Mouse (Mus musculus): ENCODE results near the gene 4931406P16Rik.

Gene 4931406P16Rik

DNA sequence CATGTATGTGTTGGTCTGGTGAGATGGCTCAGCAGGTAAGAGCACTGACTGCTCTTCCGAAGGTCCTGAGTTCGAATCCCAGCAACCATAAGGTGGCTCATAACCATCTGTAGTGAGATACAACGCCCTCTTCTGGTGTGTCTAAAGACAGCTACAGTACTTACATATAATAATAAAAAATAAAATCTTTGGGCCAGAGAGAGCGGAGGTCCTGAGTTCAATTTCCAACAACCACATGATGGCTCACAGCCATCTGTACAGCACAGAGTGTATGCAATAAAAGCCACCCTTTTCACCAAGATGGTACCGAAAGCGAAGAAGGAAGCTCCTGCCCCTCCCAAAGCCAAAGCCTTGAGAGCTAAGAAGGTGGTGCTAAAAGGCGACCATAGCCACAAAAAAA lies 62.6 kb downstream of the 4931406P16Rik start, which contains the start of gene Gm6096:
Gene Gm6096 (plus strand): TSS at position 301 of the 400 bp plus-strand sequence.
- no peak for DNase-seq (ENCODE audit: low spot score in 2 of 2)

- DNase-seq (ENCODE audit: low spot score in 2 of 2): no peak
Measured at GRCm38 (mm10) chr7:34246870-34247499, 66.4 kb downstream of the 4931406P16Rik start.

GRCm38 (mm10) chr7:34242176-34242575 lies 71.2 kb downstream of the 4931406P16Rik start:
- no peak for DNase-seq (ENCODE audit: low spot score in 2 of 2)

GRCm38 (mm10) chr7:34238086-34238485 lies 75.3 kb downstream of the 4931406P16Rik start:
- no peak for DNase-seq (ENCODE audit: low spot score in 2 of 2)

DNA sequence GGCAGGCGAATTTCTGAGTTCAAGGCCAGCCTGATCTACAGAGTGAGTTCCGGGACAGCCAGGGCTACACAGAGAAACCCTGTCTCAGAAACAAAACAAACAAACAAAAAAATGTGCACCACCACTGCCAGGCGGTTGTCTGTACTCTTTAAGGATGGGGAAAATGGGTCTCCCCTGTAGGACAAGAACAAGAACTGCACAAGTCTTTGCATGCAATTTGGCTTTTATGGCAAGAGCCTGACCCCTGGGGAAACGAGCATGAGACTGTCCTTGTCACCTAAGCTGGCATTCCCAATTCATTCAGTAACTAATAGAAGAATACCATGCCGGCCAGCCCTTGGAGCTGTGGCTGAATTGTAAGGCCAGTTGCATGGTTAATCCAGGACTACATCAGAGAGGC lies 77.7 kb downstream of the 4931406P16Rik start:
- DNase-seq (ENCODE audit: low spot score in 2 of 2): no peak

DNA sequence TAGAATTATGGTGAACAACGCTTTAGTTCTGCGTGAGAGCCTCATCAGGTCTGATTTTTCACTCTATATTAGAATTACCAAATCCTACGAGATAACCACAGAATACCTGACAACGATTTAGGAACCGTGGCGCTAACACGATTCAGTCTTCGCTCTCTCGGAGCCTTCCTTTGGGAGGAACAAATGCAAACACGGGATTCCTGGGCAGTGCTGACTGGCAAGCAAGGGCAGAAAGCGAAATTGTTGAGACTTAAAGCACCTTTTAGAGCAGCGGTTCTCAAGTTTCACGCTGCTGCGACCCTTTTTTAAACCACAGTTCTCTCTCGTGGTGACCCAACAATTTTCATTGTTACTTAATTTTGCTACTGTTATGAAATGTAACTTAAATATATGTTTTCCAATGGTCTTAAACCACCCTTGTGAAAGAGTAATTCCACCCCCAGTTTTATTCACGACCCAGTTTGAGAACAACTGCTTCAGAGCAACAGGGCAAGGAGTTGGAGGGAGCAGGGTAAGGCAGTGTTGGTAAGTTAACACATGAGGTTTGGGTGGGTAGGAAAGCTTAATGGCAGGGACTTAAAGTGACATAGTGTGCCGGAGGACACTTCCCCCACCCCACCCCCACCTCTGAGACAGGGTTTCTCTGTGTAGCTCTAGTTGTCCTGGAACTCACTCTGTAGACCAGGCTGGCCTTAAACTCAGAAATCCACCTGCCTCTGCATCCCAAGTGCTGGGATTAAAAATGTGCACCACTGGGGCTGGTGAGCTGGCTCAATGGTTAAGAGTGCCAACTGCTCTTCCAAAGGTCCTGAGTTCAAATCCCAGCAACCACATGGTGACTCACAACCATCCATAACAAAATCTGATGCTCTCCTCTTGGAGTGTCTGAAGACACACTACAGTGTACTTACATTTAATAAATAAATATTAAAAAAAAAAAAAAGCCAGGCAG lies 78.5 kb downstream of the 4931406P16Rik start:
- no peak for DNase-seq (ENCODE audit: low spot score in 2 of 2)

- DNase-seq (ENCODE audit: low spot score in 2 of 2): peak; percentile 99 to 100
Measured at GRCm38 (mm10) chr7:34233909-34234609, 79.3 kb downstream of the 4931406P16Rik start.

DNA sequence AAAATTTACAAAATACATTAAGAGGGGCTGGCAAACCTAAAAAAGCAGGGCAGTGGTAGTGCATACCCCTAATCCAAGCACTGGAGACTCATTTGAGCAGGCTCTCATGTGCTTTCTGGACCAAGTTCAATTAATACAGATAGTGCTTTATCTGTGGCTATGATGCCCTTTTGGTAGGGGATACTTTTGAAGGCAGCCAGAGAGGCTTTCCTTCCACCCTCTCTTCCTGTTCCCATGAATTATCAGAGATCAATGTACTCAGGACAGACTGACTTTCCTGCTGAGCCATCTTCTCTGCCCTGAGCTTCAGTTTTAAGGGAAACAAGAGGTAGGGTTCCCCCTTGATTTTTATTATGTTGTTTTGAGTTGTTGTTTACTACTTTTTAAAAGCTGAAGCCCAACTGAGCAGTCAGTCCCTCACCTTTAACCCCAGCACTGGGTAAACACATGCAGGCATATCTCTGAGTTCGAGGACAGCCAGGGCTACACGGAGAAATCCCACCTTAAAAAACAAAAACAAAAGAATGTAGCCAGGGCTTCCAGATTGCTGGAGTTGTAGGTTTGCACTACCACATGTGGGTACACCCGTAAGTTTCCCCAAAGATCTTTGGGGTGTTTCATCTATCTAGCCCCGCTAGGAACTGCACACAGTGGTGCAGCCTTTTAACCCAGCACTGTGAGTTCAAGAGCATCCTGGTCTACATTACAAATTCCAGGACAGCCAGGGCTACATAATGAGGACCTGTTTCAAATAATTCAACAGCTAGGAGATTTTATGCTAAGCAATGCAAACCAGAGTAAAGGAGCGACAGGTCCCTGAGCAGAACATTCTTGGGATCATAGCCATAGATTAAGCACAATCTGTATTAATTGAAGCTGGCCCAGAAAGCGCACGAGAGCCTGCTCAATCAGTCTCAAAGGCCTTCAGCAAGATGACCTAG lies 80.3 kb downstream of the 4931406P16Rik start:
- DNase-seq (ENCODE audit: low spot score in 2 of 2): no peak

DNA sequence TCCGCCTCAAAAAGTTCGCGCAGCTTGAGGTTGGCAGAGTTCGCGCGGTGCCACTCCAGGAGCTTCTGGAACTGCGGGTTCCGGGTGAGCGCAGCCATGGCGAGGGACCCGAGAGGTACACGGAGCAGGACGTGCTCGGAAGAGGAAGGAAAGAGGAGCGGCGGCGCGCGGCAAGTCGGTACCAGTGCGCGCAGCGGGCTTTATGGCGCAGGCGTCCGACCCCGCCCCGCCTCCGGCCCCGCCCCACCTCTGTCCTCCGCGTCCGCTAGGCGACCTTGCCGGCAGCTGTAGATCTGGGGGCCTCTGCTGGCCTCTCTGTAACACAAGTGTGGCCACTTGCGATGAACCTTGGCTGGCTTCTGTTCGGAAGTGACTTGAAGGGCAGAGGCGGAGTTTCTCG lies 83.2 kb downstream of the 4931406P16Rik start, which contains the start of gene Gpi1:
Gene Gpi1 (minus strand): TSS at position 221 of the 400 bp plus-strand sequence.
- peak; percentile 55 to 66 for DNase-seq (ENCODE audit: low spot score in 2 of 2)

DNA sequence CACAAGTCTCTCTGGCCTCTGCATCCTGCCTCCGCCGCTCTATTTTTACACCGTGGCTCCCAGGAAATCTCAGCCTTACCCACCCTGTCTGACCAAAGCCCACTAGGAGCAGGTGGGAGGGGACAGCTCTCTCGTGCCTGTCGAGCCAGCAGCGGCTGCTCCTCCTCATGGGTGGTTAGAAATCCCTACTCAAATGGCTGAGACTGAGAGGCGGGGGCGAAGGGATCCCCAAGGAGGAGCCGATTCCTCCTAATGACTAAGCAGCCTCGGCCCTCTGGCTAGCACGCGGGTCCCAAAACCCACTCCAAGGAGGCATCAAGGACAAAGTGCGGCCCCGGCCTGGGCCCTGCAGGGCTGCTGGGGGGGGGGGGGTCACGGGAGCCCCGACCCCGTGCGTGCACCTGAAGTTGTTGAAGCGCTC lies 83.7 kb downstream of the 4931406P16Rik start:
- DNase-seq (ENCODE audit: low spot score in 2 of 2): peak; percentile 47 to 50

DNA sequence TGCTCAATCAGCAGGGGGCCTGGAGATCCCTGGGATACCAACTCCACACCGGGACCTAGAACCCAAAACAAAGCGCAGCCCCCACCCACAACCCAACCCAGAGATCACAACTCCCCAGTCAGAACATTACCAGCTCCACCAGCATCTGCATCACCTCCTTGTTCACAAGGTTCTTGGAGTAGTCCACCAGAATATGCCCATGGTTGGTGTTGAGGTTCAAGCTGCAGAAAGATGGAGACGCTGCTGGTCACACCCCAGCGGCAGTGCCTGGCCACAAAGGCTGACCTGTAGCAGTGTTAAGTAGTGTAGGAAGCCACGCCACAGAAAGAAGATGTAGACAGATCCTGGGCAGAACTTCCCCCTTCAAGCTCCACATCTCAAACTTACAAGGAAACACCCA lies 84.2 kb downstream of the 4931406P16Rik start:
- DNase-seq (ENCODE audit: low spot score in 2 of 2): no peak

- DNase-seq (ENCODE audit: low spot score in 2 of 2): no peak
Measured at GRCm38 (mm10) chr7:34228641-34229040, 84.7 kb downstream of the 4931406P16Rik start.

- DNase-seq (ENCODE audit: low spot score in 2 of 2): no peak
Measured at GRCm38 (mm10) chr7:34226846-34227245, 86.5 kb downstream of the 4931406P16Rik start.

DNA sequence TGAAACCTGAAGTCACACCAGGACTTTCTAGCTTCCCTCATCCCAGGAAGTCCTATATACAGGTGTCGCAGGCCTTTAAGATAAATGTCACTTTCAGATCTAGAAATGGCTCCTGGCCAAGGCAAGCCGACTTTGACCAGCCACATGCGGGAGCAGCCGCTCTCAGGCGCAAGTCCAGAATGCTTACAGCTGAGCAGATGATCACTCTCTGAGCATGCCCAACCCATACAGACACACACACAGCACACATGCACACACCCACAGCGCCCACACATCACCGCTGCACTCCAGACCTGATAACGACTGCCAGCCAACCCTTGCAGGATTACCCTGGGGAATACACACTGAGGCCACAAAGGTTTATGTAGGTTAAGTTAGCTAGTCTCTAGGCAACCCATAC lies 87.3 kb downstream of the 4931406P16Rik start:
- DNase-seq (ENCODE audit: low spot score in 2 of 2): no peak

DNA sequence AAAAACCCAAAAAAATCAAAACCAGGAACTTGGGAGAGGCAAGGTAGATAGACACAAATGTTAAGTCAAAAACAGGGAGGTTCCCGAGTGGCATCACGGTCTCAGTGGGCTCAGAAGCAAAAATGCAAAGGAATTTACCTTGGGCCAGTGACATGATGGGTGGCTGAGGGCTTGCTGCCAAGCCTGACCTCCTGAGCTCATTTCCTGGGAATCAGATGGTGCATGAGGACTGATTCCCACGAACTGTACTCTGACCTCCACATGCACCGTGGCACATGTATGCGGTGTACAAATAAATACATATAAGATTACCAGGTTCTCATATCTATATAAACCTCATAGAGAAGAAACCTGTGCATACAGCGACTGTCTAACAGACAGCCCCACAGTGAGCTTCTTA lies 89.0 kb downstream of the 4931406P16Rik start:
- DNase-seq (ENCODE audit: low spot score in 2 of 2): no peak

DNA sequence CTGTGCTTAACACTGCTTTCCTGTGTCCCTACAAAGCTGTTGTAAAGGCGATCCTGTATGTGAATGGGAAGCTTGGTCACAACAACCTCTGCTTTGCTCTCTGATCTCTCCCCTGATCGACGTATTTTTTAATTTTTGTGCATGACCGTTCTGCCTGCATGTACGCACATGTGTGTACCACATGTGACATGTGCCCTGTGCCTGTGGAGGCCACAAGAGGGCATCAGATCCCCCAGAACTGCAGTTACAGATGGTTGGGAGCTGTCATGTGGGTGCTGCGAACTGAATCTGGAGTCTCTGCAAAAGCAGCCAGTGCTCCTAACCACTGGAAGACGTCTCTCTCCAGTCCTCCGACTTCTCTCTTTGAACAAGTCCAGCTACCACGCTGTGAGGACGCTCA lies 91.0 kb downstream of the 4931406P16Rik start:
- DNase-seq (ENCODE audit: low spot score in 2 of 2): no peak

DNA sequence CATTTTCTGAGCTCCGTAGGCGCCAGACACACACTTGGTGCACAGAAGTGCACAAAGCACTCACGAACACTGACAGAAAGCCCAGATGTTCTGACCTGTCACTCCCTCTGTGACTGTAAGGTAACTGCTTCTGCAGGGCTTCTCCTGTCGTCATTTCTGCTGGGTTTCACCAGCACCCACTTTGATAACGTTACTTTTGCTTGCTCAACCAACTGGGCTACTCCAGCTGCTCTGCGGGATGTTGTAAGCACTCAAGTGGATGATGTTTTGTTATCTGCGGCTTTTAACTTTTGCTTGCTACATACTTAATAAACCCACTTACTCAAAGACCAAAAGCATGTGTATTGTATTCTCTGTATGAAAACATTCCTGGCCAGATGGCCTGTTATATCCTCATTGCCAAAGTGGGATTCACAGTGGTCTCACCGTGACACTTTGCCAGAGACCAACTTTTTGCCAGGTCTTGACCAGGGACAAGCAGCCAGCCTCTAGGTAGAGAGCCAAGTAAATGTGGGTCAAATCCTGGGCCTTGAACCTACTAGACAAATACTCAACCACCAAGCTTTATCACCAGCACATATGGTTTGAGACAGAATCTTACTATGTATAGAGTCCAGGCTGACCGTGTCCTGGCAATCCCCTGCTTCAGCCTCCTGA lies 91.6 kb downstream of the 4931406P16Rik start:
- DNase-seq (ENCODE audit: low spot score in 2 of 2): no peak

DNA sequence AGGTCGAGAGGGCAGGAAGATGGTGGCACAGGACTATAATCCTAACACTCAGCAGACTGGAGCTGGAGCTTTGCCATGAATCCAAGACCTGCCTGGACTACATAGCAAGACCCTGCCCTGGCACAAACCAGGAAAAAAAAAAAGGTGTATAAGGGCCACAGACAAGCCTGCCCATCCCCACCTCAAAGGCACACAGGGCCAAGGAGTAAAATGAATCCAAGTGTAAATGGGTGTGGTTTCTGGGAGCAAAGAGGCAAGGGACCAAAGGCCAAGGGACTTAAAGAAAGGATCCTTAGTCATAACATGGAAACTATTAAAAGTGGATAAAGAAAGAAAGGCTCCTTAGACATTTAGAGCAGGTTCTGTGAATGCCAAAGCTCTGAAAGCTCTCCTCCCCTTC lies 94.9 kb downstream of the 4931406P16Rik start:
- DNase-seq (ENCODE audit: low spot score in 2 of 2): no peak

DNA sequence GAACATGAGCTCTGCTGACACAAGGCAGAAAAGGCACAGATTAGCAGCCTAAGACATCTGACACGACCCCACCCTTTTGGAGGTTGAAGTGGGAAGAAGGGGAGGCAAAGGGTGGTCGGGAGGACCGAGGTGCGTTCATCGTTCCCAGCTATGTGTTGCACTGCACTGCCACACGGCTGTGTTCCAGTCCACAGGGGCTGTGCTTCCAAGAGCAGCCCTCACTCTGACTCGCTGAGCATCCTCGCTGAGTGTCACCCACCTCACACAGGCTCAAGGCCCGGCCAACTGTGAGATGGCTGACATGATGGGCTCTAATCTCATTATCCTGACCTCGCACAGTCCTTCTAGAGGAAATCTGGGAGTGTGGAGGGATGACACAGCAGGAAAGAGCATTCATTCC lies 96.9 kb downstream of the 4931406P16Rik start:
- DNase-seq (ENCODE audit: low spot score in 2 of 2): no peak

DNA sequence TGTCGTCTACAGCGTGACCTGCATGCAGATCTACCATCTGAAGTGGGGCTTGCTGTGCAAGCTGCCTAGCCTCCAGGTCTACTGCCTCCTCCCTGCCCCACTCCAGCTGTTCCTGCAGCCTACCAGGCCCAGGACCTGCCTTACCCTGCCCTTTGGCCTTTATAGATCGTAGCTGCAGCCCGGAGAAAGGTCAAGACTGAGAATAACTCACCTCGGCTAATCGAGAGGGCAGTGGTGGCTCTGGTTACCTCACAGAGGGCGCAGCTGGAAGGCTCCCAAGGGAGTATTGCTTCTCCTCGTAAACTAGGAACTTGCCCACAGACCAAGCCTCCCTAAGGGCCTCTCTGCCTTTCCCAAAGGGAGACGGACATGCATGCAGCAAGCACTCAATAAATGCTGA lies 97.9 kb downstream of the 4931406P16Rik start:
- DNase-seq (ENCODE audit: low spot score in 2 of 2): no peak

All from frontal cortex, postnatal 14 days (tissue).